In genomic region chr1:93388906-93389305, GRCm38 (mm10) we compare ENCODE assay signal across 16 mouse cellular contexts. TPM values are rescaled to one million over a fixed set of nuclear protein-coding genes. Genes with fewer than 3 reads are reported as not detected.
"Had no signal": no experiment of that assay in that cellular context is flagged by ENCODE, and none has a peak within 500 bp of the region (broad histone marks: within the 10 kb centered on the region; RNA-seq: fewer than 3 reads in every experiment).

No protein-coding gene starts in this region.

- H3K9me3 ChIP-seq: liver, embryonic 13.5 days; midbrain, embryonic 13.5 days; stomach, embryonic 15.5 days had no signal

- H3K4me1 ChIP-seq: liver, embryonic 13.5 days; midbrain, embryonic 13.5 days; stomach, embryonic 15.5 days had no signal

- H3K36me3 ChIP-seq: liver, embryonic 13.5 days; midbrain, embryonic 13.5 days; stomach, embryonic 15.5 days had no signal

- H3K27me3 ChIP-seq: liver, embryonic 13.5 days; midbrain, embryonic 13.5 days; stomach, embryonic 15.5 days had no signal

- H3K4me2 ChIP-seq: liver, embryonic 13.5 days; midbrain, embryonic 13.5 days; stomach, embryonic 15.5 days had no signal

- H3K27ac ChIP-seq: kidney, postnatal 0 days; layer of hippocampus, adult 2 months; liver, embryonic 13.5 days; midbrain, embryonic 13.5 days; stomach, embryonic 15.5 days had no signal

- H3K9ac ChIP-seq: liver, embryonic 13.5 days; midbrain, embryonic 13.5 days; stomach, embryonic 15.5 days had no signal

- DNase-seq: kidney, adult 2 months; kidney, postnatal 25 days; layer of hippocampus, adult 9-11 months; liver, embryonic 13.5 days; lung, adult 2 months; lung, postnatal 14 days; lung, postnatal 4 days; right cerebral cortex, postnatal 25 days; spleen, adult 18-20 months; thymus, postnatal 25 days had no signal

- H3K4me3 ChIP-seq: layer of hippocampus, adult 2 months; liver, embryonic 13.5 days; midbrain, embryonic 13.5 days; stomach, embryonic 15.5 days had no signal

RNA-seq across cellular contexts. Expression of gene Ano7, which starts 15.2 kb away (rescaled TPM):
- total RNA-seq: layer of hippocampus, adult 2 months; liver, adult 2 months; monocyte, adult 5-6 weeks had no signal

RNA-seq across cellular contexts. Expression of gene Pask, which starts 45.6 kb away (rescaled TPM):
- total RNA-seq: monocyte, adult 5-6 weeks had no signal
